Mouse (Mus musculus): Measurements from ENCODE around the gene Sh3d21. TPM values are rescaled to one million over a fixed set of nuclear protein-coding genes. Genes with fewer than 3 reads are reported as not detected.
"Not testable (repeated sequence)": the region's sequence is repeated elsewhere in the genome, so short reads cannot be mapped to it uniquely, and the experiment has no call there.

Sh3d21 gene
- polyA plus RNA-seq, 1 experiment from 2014 or later = 9.2 TPM

- ATAC-seq (ENCODE audit: low read depth) = peak; percentile 68; the same call in 1 of the 2 replicates
- 51% methylated on average over 7 of the region's 7 CpGs for WGBS
- no peaks in the 10 kb centered on the region for H3K27me3 ChIP-seq (ENCODE audit: control insufficient read depth, insufficient read depth, low read depth, low read length)
- H3K4me2 ChIP-seq (ENCODE audit: low read depth, low read length) = no peak overlapping the region
- H3K27ac ChIP-seq (ENCODE audit: low read length) = no peak overlapping the region
- H3K4me1 ChIP-seq (replicated peaks; ENCODE audit: control insufficient read depth, insufficient read depth, low read length) = no peaks in the 10 kb centered on the region
- no peak overlapping the region for H3K4me3 ChIP-seq (ENCODE audit: low read length)
- H3K9me3 ChIP-seq (ENCODE audit: control insufficient read depth, low read length) = no peaks in the 10 kb centered on the region
- H3K36me3 ChIP-seq (ENCODE audit: control insufficient read depth, insufficient read depth, low read length) = peaks cover 34% of the 10 kb centered on the region
- no peak overlapping the region for H3K9ac ChIP-seq (ENCODE audit: low read length)
Measured at GRCm38 (mm10) chr4:126181170-126181957, 18.1 kb upstream of the Sh3d21 start.

DNA sequence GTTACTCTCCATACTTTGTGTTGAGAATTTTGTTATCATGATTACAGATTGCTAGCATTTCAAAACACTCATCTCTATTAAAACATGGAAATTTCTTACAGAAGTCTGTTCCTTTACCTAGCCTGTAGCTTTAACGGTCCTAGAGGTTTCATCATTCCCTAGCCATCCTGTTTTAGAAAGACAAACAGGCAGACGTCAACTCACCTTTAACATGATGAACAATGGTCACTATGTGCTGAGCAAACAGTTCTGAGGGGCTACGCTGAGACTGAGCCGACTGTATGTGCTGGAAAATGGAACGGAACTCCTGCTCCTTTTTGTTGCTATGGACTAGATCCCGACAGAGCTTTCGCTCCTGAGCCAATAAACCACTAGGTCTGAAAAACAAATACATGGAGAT, 12.7 kb upstream of the Sh3d21 start:
- not testable (repeated sequence) for ATAC-seq (ENCODE audit: low read depth); H3K4me2 ChIP-seq (ENCODE audit: low read depth, low read length); H3K27me3 ChIP-seq (ENCODE audit: control insufficient read depth, insufficient read depth, low read depth, low read length); H3K27ac ChIP-seq (ENCODE audit: low read length); H3K4me3 ChIP-seq (ENCODE audit: low read length); H3K4me1 ChIP-seq (replicated peaks; ENCODE audit: control insufficient read depth, insufficient read depth, low read length); H3K9me3 ChIP-seq (ENCODE audit: control insufficient read depth, low read length); H3K9ac ChIP-seq (ENCODE audit: low read length)
- 78% methylated on average over 7 of the region's 7 CpGs for WGBS
- H3K36me3 ChIP-seq (ENCODE audit: control insufficient read depth, insufficient read depth, low read length) = peaks cover 59% of the 10 kb centered on the region

DNA sequence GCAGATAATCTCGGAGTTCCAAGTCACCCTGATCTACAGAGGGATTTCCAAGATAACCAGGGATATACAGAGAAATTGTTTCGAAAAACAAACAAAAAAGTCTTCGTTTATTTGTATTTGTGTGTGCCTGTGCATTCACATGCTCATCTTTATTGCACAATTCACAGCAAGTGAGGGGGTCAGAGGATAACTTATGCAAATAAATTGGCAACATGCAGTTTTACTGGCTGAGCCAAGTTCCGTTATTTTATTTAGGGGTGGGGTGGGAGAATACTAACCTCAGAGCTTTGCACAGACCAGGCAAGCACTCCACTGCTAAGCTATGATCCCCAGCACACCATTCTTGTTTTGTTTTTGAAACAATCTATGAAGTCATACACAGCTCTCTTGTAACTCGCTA, 10.5 kb upstream of the Sh3d21 start:
- no peak overlapping the region for H3K4me2 ChIP-seq (ENCODE audit: low read depth, low read length)
- no peaks in the 10 kb centered on the region for H3K27me3 ChIP-seq (ENCODE audit: control insufficient read depth, insufficient read depth, low read depth, low read length)
- H3K4me3 ChIP-seq (ENCODE audit: low read length) = no peak overlapping the region
- H3K4me1 ChIP-seq (replicated peaks; ENCODE audit: control insufficient read depth, insufficient read depth, low read length) = no peaks in the 10 kb centered on the region
- no peak overlapping the region for H3K9ac ChIP-seq (ENCODE audit: low read length)
- no peak for ATAC-seq (ENCODE audit: low read depth)
- H3K36me3 ChIP-seq (ENCODE audit: control insufficient read depth, insufficient read depth, low read length) = peaks cover 65% of the 10 kb centered on the region
- no peaks in the 10 kb centered on the region for H3K9me3 ChIP-seq (ENCODE audit: control insufficient read depth, low read length)
- WGBS = 87% methylated on average over 5 of the region's 5 CpGs
- no peak overlapping the region for H3K27ac ChIP-seq (ENCODE audit: low read length)

DNA sequence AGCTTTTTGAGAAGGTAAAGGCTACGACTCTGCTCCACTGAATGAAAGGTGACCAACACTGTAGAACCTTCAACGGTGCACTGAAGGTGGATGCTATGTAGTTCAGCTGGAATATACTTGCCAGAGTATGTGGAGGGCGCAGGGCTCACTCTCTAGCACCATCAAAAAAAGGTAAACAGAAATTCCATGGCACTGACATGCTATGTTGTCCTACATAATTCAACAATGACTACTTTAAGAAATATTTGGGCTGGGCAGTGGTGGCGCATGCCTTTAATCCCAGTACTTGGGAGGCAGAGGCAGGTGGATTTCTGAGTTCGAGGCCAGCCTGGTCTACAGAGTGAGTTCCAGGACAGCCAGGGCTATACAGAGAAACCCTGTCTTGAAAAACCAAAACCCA, 7.4 kb upstream of the Sh3d21 start:
- not testable (repeated sequence) for H3K9ac ChIP-seq (ENCODE audit: low read length); H3K27ac ChIP-seq (ENCODE audit: low read length); ATAC-seq (ENCODE audit: low read depth); H3K27me3 ChIP-seq (ENCODE audit: control insufficient read depth, insufficient read depth, low read depth, low read length); H3K4me1 ChIP-seq (replicated peaks; ENCODE audit: control insufficient read depth, insufficient read depth, low read length); H3K4me3 ChIP-seq (ENCODE audit: low read length); H3K4me2 ChIP-seq (ENCODE audit: low read depth, low read length); H3K9me3 ChIP-seq (ENCODE audit: control insufficient read depth, low read length)
- 92% methylated on average over 5 of the region's 5 CpGs for WGBS
- peaks cover 71% of the 10 kb centered on the region for H3K36me3 ChIP-seq (ENCODE audit: control insufficient read depth, insufficient read depth, low read length)

DNA sequence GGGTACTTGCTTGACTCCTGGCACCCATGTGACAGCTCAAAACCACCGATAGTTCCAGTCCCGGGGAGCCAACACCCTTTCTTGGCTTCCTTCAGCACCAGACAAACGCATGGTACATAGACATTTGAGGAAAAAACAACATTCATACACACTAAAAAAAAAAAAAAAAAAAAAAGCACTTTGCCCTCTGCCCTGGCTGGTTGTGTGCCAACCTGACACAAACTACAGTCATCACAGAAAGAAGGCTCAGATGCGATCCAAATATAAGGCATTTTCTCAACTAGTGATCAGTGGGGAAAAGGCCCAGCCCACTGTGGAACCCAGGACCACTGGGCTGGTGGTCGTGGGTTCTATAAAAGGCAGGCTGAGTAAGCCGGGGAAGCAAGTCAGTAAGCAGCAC, 5.6 kb upstream of the Sh3d21 start:
- WGBS = 79% methylated on average over 6 of the region's 6 CpGs
- no peaks in the 10 kb centered on the region for H3K9me3 ChIP-seq (ENCODE audit: control insufficient read depth, low read length)
- H3K27me3 ChIP-seq (ENCODE audit: control insufficient read depth, insufficient read depth, low read depth, low read length) = no peaks in the 10 kb centered on the region
- no peak overlapping the region for H3K4me3 ChIP-seq (ENCODE audit: low read length)
- H3K4me1 ChIP-seq (replicated peaks; ENCODE audit: control insufficient read depth, insufficient read depth, low read length) = no peaks in the 10 kb centered on the region
- ATAC-seq (ENCODE audit: low read depth) = no peak
- H3K36me3 ChIP-seq (ENCODE audit: control insufficient read depth, insufficient read depth, low read length) = peaks cover 60% of the 10 kb centered on the region
- no peak overlapping the region for H3K27ac ChIP-seq (ENCODE audit: low read length)
- no peak overlapping the region for H3K9ac ChIP-seq (ENCODE audit: low read length)
- H3K4me2 ChIP-seq (ENCODE audit: low read depth, low read length) = no peak overlapping the region

DNA sequence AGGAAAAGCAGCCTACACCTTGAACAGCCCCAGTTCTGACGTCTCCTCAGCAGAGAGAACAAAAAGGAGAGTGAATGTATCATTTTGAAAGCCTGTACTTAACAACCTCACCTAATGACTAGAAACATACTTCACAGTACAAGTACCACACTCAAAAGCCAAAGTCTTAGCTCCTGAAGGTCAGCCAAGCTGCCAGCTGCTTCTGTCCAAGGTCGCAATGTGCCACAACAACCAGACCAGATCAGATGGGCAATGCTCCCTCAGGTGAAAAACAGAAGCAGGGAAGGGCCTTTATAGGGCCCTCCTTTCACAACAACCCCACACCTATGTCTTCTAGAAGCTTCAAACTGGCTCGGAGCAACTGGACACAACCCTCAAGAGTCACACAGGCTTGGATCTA, 2.8 kb upstream of the Sh3d21 start:
- no peak for ATAC-seq (ENCODE audit: low read depth)
- WGBS = 70% methylated on average over 3 of the region's 3 CpGs
- H3K9ac ChIP-seq (ENCODE audit: low read length) = no peak overlapping the region
- H3K4me1 ChIP-seq (replicated peaks; ENCODE audit: control insufficient read depth, insufficient read depth, low read length) = peaks cover 11% of the 10 kb centered on the region
- no peaks in the 10 kb centered on the region for H3K9me3 ChIP-seq (ENCODE audit: control insufficient read depth, low read length)
- no peak overlapping the region for H3K4me2 ChIP-seq (ENCODE audit: low read depth, low read length)
- H3K27me3 ChIP-seq (ENCODE audit: control insufficient read depth, insufficient read depth, low read depth, low read length) = no peaks in the 10 kb centered on the region
- peaks cover 45% of the 10 kb centered on the region for H3K36me3 ChIP-seq (ENCODE audit: control insufficient read depth, insufficient read depth, low read length)
- H3K27ac ChIP-seq (ENCODE audit: low read length) = no peak overlapping the region
- no peak overlapping the region for H3K4me3 ChIP-seq (ENCODE audit: low read length)

- H3K4me3 ChIP-seq (ENCODE audit: low read length); H3K9me3 ChIP-seq (ENCODE audit: control insufficient read depth, low read length); H3K27me3 ChIP-seq (ENCODE audit: control insufficient read depth, insufficient read depth, low read depth, low read length); H3K9ac ChIP-seq (ENCODE audit: low read length); H3K4me2 ChIP-seq (ENCODE audit: low read depth, low read length); H3K27ac ChIP-seq (ENCODE audit: low read length); ATAC-seq (ENCODE audit: low read depth): not testable (repeated sequence)
- 62% methylated on average over 8 of the region's 10 CpGs for WGBS
- Histone ChIP-seq H3K36me3 (ENCODE audit: control insufficient read depth, insufficient read depth, low read length) (peaks cover 38% of the 10 kb centered on the region), H3K4me1 (replicated peaks; ENCODE audit: control insufficient read depth, insufficient read depth, low read length) (peaks cover 11% of the 10 kb centered on the region)
Measured at GRCm38 (mm10) chr4:126165092-126165491, 1.8 kb upstream of the Sh3d21 start.

DNA sequence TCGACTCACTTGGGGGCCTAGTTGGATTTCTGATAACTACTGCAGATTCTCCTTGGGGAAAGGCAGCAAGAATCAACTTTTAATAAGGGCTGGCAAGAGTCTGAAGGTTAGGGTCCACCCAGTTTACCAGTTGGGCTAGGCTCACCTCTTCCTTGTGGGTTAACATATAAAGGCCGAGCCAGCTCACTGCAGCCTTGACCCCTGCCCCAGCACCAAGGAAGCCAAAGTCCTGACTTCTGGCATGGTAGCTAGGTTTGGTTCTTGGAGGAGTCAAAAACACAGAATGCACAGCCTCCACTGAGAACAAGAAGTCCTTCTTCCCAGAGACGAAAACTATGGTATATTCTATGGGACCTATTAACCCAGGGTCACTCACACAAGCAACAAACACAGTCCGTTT, 394 bp upstream of the Sh3d21 start:
- no peaks in the 10 kb centered on the region for H3K27me3 ChIP-seq (ENCODE audit: control insufficient read depth, insufficient read depth, low read depth, low read length)
- H3K4me1 ChIP-seq (replicated peaks; ENCODE audit: control insufficient read depth, insufficient read depth, low read length) = peaks cover 11% of the 10 kb centered on the region
- WGBS = 48% methylated on average over 4 of the region's 4 CpGs
- no peaks in the 10 kb centered on the region for H3K9me3 ChIP-seq (ENCODE audit: control insufficient read depth, low read length)
- peak overlapping the region; percentile 89 for H3K27ac ChIP-seq (ENCODE audit: low read length)
- no peak overlapping the region for H3K4me2 ChIP-seq (ENCODE audit: low read depth, low read length)
- no peak overlapping the region for H3K4me3 ChIP-seq (ENCODE audit: low read length)
- peaks cover 26% of the 10 kb centered on the region for H3K36me3 ChIP-seq (ENCODE audit: control insufficient read depth, insufficient read depth, low read length)
- ATAC-seq (ENCODE audit: low read depth) = no peak
- H3K9ac ChIP-seq (ENCODE audit: low read length) = no peak overlapping the region

GRCm38 (mm10) chr4:126162544-126163066, 686 bp downstream of the Sh3d21 start:
- peak overlapping the region; percentile 92 for H3K4me2 ChIP-seq (ENCODE audit: low read depth, low read length)
- H3K27me3 ChIP-seq (ENCODE audit: control insufficient read depth, insufficient read depth, low read depth, low read length) = no peaks in the 10 kb centered on the region
- WGBS = under 1% methylated on average over 44 of the region's 44 CpGs
- peak overlapping the region; percentile 93 for H3K9ac ChIP-seq (ENCODE audit: low read length)
- H3K9me3 ChIP-seq (ENCODE audit: control insufficient read depth, low read length) = no peaks in the 10 kb centered on the region
- peaks cover 20% of the 10 kb centered on the region for H3K36me3 ChIP-seq (ENCODE audit: control insufficient read depth, insufficient read depth, low read length)
- peak overlapping the region; percentile 89 for H3K27ac ChIP-seq (ENCODE audit: low read length)
- peaks cover 11% of the 10 kb centered on the region for H3K4me1 ChIP-seq (replicated peaks; ENCODE audit: control insufficient read depth, insufficient read depth, low read length)
- peak overlapping the region; percentile 69 for H3K4me3 ChIP-seq (ENCODE audit: low read length)
- ATAC-seq (ENCODE audit: low read depth) = peak; percentile 96

Data from lung, embryonic 16.5 days (tissue).